Mouse (Mus musculus): ENCODE measurements at regions not wholly inside any gene's neighbourhood (a gene's known extent, or its start where the extent isn't known, plus 50 kb on each side); places are given as distances from the start of the nearest gene placed in this dataset.
A peak's percentile ranks its signal among the peaks of the same experiment; 100 is the strongest.

GRCm38 (mm10) chr5:73892440-73893225 is 175.6 kb downstream of the Usp46 start:
- Histone ChIP-seq H3K4me2 (replicated peaks; ENCODE audit: low read depth, low read length) (no peak overlapping the region), H3K9ac (ENCODE audit: low read depth, low read length) (no peak overlapping the region), H3K27ac (ENCODE audit: low read depth, low read length) (no peak overlapping the region), H3K4me1 (ENCODE audit: control insufficient read depth, insufficient read depth, low read length) (no peaks in the 10 kb centered on the region), H3K36me3 (ENCODE audit: control insufficient read depth, insufficient read depth, low read length) (no peaks in the 10 kb centered on the region), H3K4me3 (ENCODE audit: low read length) (no peak overlapping the region), H3K9me3 (ENCODE audit: control insufficient read depth, low read length) (peaks cover 7% of the 10 kb centered on the region; the same call in 1 of the 2 replicates), H3K27me3 (ENCODE audit: control insufficient read depth, insufficient read depth, low read length) (no peaks in the 10 kb centered on the region)
- no peak for ATAC-seq (ENCODE audit: low FRiP score, low TSS enrichment)
- WGBS, result 52% methylated on average over 4 of the region's 4 CpGs

DNA sequence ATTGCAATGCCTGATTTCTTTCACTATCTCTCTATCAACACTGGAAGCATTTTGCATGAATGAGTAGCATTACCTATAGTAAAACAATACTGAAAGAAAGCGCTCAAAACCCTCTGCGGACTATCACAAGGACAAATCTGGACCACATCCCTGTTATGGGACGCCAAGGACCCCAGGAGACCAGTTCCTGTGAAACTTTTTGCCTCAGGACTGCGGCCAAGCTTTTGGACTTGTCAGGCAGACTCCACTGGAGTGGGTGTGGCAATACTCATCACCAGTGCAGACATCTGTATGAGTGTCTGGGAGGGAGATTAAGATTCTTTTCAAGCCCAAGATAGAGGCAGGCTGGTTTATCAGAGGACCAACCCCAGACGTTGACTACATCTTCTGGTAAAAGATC is 173.0 kb downstream of the Usp46 start:
- Histone ChIP-seq H3K4me3 (ENCODE audit: low read length) (no peak overlapping the region), H3K9me3 (ENCODE audit: control insufficient read depth, low read length) (peaks cover 7% of the 10 kb centered on the region; the same call in 1 of the 2 replicates), H3K4me2 (replicated peaks; ENCODE audit: low read depth, low read length) (no peak overlapping the region), H3K4me1 (ENCODE audit: control insufficient read depth, insufficient read depth, low read length) (no peaks in the 10 kb centered on the region), H3K9ac (ENCODE audit: low read depth, low read length) (no peak overlapping the region), H3K27ac (ENCODE audit: low read depth, low read length) (no peak overlapping the region), H3K36me3 (ENCODE audit: control insufficient read depth, insufficient read depth, low read length) (no peaks in the 10 kb centered on the region), H3K27me3 (ENCODE audit: control insufficient read depth, insufficient read depth, low read length) (no peaks in the 10 kb centered on the region)
- 92% methylated on average over 5 of the region's 5 CpGs for WGBS
- ATAC-seq (ENCODE audit: low FRiP score, low TSS enrichment), result no peak

- Histone ChIP-seq H3K27me3 (ENCODE audit: control insufficient read depth, insufficient read depth, low read length) (no peaks in the 10 kb centered on the region), H3K4me1 (ENCODE audit: control insufficient read depth, insufficient read depth, low read length) (no peaks in the 10 kb centered on the region), H3K27ac (ENCODE audit: low read depth, low read length) (no peak overlapping the region), H3K9me3 (ENCODE audit: control insufficient read depth, low read length) (peaks cover 9% of the 10 kb centered on the region; the same call in 1 of the 2 replicates), H3K9ac (ENCODE audit: low read depth, low read length) (no peak overlapping the region), H3K4me2 (replicated peaks; ENCODE audit: low read depth, low read length) (no peak overlapping the region), H3K36me3 (ENCODE audit: control insufficient read depth, insufficient read depth, low read length) (no peaks in the 10 kb centered on the region), H3K4me3 (ENCODE audit: low read length) (no peak overlapping the region)
- WGBS, result 100% methylated on average over 1 of the region's 1 CpGs
- ATAC-seq (ENCODE audit: low FRiP score, low TSS enrichment), result no peak
These were observed 171.4 kb downstream of the Usp46 start for GRCm38 (mm10) chr5:73896785-73897184.

- H3K27me3 ChIP-seq (ENCODE audit: control insufficient read depth, insufficient read depth, low read length), result no peaks in the 10 kb centered on the region
- no peak overlapping the region for H3K4me2 ChIP-seq (replicated peaks; ENCODE audit: low read depth, low read length)
- no peaks in the 10 kb centered on the region for H3K36me3 ChIP-seq (ENCODE audit: control insufficient read depth, insufficient read depth, low read length)
- WGBS, result 89% methylated on average over 1 of the region's 1 CpGs
- no peak overlapping the region for H3K4me3 ChIP-seq (ENCODE audit: low read length)
- peak overlapping the region; percentile 51; the same call in 1 of the 2 replicates for H3K27ac ChIP-seq (ENCODE audit: low read depth, low read length)
- H3K4me1 ChIP-seq (ENCODE audit: control insufficient read depth, insufficient read depth, low read length), result no peaks in the 10 kb centered on the region
- H3K9ac ChIP-seq (ENCODE audit: low read depth, low read length), result no peak overlapping the region
- ATAC-seq (ENCODE audit: low FRiP score, low TSS enrichment), result no peak
- 0 out of 2 replicates have a peak, but pooled peaks cover 2% of the 10 kb centered on the region for H3K9me3 ChIP-seq (ENCODE audit: control insufficient read depth, low read length)
These were observed 166.6 kb downstream of the Usp46 start for GRCm38 (mm10) chr5:73901651-73902050.

- H3K36me3 ChIP-seq (ENCODE audit: control insufficient read depth, insufficient read depth, low read length), result no peaks in the 10 kb centered on the region
- H3K4me2 ChIP-seq (replicated peaks; ENCODE audit: low read depth, low read length), result peak overlapping the region; percentile 1
- H3K9ac ChIP-seq (ENCODE audit: low read depth, low read length), result no peak overlapping the region
- H3K4me3 ChIP-seq (ENCODE audit: low read length), result no peak overlapping the region
- no peaks in the 10 kb centered on the region for H3K4me1 ChIP-seq (ENCODE audit: control insufficient read depth, insufficient read depth, low read length)
- WGBS, result 11% methylated on average over 7 of the region's 7 CpGs
- H3K9me3 ChIP-seq (ENCODE audit: control insufficient read depth, low read length), result 0 out of 2 replicates have a peak, but pooled peaks cover 2% of the 10 kb centered on the region
- peak; percentile 90 for ATAC-seq (ENCODE audit: low FRiP score, low TSS enrichment)
- peak overlapping the region; percentile 84 for H3K27ac ChIP-seq (ENCODE audit: low read depth, low read length)
- H3K27me3 ChIP-seq (ENCODE audit: control insufficient read depth, insufficient read depth, low read length), result no peaks in the 10 kb centered on the region
These were observed 165.6 kb downstream of the Usp46 start for GRCm38 (mm10) chr5:73902470-73903218.

DNA sequence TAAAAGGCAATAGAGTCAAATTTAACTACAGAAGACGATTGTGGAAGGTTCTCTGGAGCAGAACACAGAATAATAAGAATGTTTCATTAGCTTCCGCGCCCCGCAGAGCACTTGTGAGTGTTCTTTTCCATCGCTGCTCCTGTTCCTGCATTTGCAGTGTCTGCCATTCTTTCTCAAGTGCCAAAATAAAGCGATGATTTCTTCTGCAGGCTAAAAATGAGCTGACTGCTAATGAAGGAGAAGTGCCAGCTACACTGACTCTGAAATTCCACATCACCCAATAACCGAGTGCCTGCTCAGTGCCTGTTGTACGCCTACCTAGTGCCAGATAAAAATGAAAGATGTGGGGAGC is 165.0 kb downstream of the Usp46 start:
- no peak for ATAC-seq (ENCODE audit: low FRiP score, low TSS enrichment)
- peak overlapping the region; percentile 84; the same call in 1 of the 2 replicates for H3K27ac ChIP-seq (ENCODE audit: low read depth, low read length)
- 29% methylated on average over 8 of the region's 8 CpGs for WGBS
- H3K4me3 ChIP-seq (ENCODE audit: low read length), result no peak overlapping the region
- no peaks in the 10 kb centered on the region for H3K27me3 ChIP-seq (ENCODE audit: control insufficient read depth, insufficient read depth, low read length)
- no peak overlapping the region for H3K9ac ChIP-seq (ENCODE audit: low read depth, low read length)
- H3K9me3 ChIP-seq (ENCODE audit: control insufficient read depth, low read length), result 0 out of 2 replicates have a peak, but pooled peaks cover 2% of the 10 kb centered on the region
- H3K4me2 ChIP-seq (replicated peaks; ENCODE audit: low read depth, low read length), result peak overlapping the region; percentile 1
- H3K4me1 ChIP-seq (ENCODE audit: control insufficient read depth, insufficient read depth, low read length), result no peaks in the 10 kb centered on the region
- H3K36me3 ChIP-seq (ENCODE audit: control insufficient read depth, insufficient read depth, low read length), result no peaks in the 10 kb centered on the region

DNA sequence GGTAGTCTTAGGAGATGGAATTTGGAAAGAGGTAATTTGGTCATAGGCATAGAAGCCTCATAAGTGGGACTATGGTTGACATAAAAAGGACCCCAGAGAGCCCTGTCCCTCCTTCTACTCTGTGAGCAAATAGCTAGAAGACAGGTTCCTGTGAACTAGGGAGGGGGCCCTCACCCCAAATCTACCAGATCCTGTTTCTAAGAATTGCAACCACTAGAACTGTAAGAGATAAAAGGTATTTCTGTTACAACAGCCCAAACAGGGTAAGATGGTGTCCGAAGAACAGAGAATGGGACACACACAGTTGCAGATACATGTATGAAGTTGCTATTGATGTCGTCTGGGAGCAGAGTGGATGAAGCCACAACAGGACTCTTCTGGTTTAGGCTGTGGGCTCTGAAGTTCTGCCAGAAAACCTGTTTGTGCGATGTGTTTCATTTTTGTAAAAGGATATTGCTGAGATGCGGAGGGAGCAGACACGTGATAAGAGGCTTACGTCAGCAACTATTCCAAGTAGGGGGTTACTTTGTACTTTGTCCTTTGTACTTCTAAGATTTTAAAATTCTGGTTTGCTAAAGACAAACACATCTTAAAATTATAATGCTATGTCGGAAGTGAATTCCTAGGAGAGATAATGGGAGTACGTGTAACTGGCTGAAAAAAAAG is 164.0 kb downstream of the Usp46 start:
- 91% methylated on average over 8 of the region's 8 CpGs for WGBS

DNA sequence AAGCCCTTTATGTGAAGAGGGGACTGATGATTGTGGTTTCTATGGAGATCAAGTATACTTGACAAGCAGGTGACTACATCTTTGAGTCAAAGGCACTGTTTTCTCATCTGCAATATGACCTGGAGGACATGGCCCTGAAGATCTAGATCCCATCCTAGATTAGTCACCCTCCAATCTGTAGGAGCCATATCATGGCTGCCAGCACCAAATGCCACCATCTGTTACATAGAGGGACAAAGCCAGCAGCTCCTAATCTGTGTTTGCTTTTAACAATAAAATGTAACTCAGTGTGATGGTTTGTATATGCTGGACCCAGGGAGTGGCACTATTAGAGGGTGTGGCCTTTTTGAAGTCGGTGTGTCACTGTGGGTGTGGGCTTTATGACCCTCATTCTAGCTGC is 156.1 kb downstream of the Usp46 start:
- Histone ChIP-seq H3K36me3 (ENCODE audit: control insufficient read depth, insufficient read depth, low read length) (no peaks in the 10 kb centered on the region), H3K27me3 (ENCODE audit: control insufficient read depth, insufficient read depth, low read length) (no peaks in the 10 kb centered on the region), H3K9ac (ENCODE audit: low read depth, low read length) (no peak overlapping the region), H3K4me2 (replicated peaks; ENCODE audit: low read depth, low read length) (no peak overlapping the region), H3K4me3 (ENCODE audit: low read length) (no peak overlapping the region), H3K4me1 (ENCODE audit: control insufficient read depth, insufficient read depth, low read length) (no peaks in the 10 kb centered on the region), H3K9me3 (ENCODE audit: control insufficient read depth, low read length) (no peaks in the 10 kb centered on the region), H3K27ac (ENCODE audit: low read depth, low read length) (no peak overlapping the region)
- ATAC-seq (ENCODE audit: low FRiP score, low TSS enrichment), result no peak
- WGBS, result 41% methylated on average over 1 of the region's 1 CpGs

More for the DNA sequence above, 164.0 kb downstream of the Usp46 start:
- no peak for ATAC-seq (ENCODE audit: low FRiP score, low TSS enrichment)
- Histone ChIP-seq H3K9ac (ENCODE audit: low read depth, low read length) (no peak overlapping the region), H3K36me3 (ENCODE audit: control insufficient read depth, insufficient read depth, low read length) (no peaks in the 10 kb centered on the region), H3K27me3 (ENCODE audit: control insufficient read depth, insufficient read depth, low read length) (no peaks in the 10 kb centered on the region), H3K27ac (ENCODE audit: low read depth, low read length) (no peak overlapping the region), H3K4me3 (ENCODE audit: low read length) (no peak overlapping the region), H3K4me2 (replicated peaks; ENCODE audit: low read depth, low read length) (no peak overlapping the region), H3K9me3 (ENCODE audit: control insufficient read depth, low read length) (0 out of 2 replicates have a peak, but pooled peaks cover 2% of the 10 kb centered on the region), H3K4me1 (ENCODE audit: control insufficient read depth, insufficient read depth, low read length) (no peaks in the 10 kb centered on the region)

Data from kidney, embryonic 14.5 days (tissue).